Mouse (Mus musculus) thymus, adult 2 months (tissue): ENCODE results near the gene Adamtsl3.

Source experiments
- CTCF ChIP-seq: fragments of 200-500 bp; IDR thresholded peaks from 2 replicates; pipeline ENCODE4 v1.5.1; 2012; ENCODE audit warnings: mild to moderate bottlenecking, control low read depth, low read length, moderate library complexity, borderline replicate concordance; ENCODE audit not compliant: control insufficient read depth, poor library complexity, insufficient read depth; ENCODE audit errors: extremely low read depth
- POLR2A ChIP-seq: fragments of 200-500 bp; IDR thresholded peaks from 2 replicates; pipeline ENCODE4 v1.6.1; 2012; ENCODE audit warnings: mild to moderate bottlenecking, low read length, control low read depth, moderate library complexity; ENCODE audit not compliant: control insufficient read depth, poor library complexity, insufficient read depth; ENCODE audit errors: extremely low read depth

DNA sequence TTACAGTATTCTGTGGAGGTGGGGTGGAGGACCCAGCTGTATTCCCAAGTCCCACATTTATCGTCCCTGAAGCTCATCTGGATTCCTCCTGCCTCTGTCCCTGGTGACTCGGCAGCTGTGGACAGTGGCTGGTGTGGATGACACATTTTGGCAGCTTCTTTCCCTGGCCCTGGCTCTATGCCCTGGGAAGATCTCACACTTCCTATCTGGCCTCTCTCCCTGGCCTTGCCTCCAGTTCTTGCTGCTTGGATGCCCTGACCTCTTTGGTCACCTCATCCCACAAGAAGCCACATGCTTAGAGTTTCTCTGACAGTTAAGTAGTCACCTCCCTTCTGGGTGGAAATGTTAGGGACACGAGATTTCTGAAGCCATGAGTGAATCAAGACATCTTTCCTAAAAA is 35.9 kb downstream of the Adamtsl3 start:
- TF ChIP-seq CTCF (no peak), POLR2A (no peak)
